Mouse (Mus musculus) hindbrain, embryonic 16.5 days (tissue): ENCODE measurements around the gene Cyp3a16. TPM values are rescaled to one million over a fixed set of nuclear protein-coding genes. Genes with fewer than 3 reads are reported as not detected.

Source experiments
- polyA plus RNA-seq: library from polyadenylated mRNA; unstranded; fragments of >200 nt; fragmentation: Nextera tagmentation; extraction: Ambion mirVana; gene quantifications from 2 replicates; pipeline ENCODE4 v1.2.1, GENCODE M21; 2015

The Cyp3a16 gene
- polyA plus RNA-seq, 1 experiment from 2014 or later: not detected

Other genes starting within 250 kb of the Cyp3a16 start
- 27.2 and 30.0 TPM in 2 replicates for gene Zfp655, start 238.0 kb downstream of the Cyp3a16 start, polyA plus RNA-seq
- gene Zscan25, start 189.2 kb downstream of the Cyp3a16 start, polyA plus RNA-seq: 0.40 and 0.47 TPM in 2 replicates
- not detected in 2 replicates for gene Cyp3a57, start 124.4 kb downstream of the Cyp3a16 start, polyA plus RNA-seq
- not detected in 2 replicates for gene Cyp3a41b, start 115.0 kb upstream of the Cyp3a16 start, polyA plus RNA-seq